Mouse (Mus musculus): ENCODE results near the gene Dusp14.

DNA sequence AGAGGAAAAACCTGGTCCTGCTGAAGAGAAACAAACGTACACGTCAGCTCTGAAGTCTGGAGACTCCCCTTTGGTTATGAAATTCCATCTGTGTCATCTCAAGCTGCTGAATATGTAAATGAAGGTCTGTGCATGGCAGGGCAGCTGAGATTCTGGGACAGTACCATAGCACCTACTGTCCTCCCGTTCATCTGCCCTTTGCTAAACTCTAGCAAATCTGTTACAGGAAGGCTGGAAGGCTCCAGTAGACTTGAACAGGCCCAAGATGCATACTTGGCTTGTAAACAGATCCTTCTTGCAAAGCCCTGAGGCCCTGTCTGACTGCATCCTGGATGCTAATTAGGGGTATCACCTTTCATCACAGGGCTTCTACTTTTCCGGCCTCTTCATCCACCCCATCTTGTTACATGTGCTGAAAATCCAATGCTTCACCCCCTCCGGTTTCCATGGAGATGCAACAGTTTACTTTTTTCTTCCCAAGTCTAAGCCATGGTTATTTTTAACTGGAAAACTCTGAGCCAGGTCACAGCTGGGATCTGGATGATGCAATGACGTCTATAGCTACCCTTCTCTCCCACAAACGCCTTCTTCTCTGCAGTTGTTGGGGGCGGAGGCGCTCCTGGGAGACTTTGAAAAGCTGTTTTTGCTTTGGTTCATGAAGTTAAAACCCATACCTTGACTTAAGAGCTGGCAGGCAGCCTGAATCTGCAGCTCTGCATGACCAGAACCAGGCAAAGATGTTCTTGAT is 4.0 kb upstream of the Dusp14 start:
- TF ChIP-seq POLR2A (IDR thresholded peaks at IDR 0.05; ENCODE audit: insufficient read depth, low read depth, low read length) (no peak), CTCF (IDR thresholded peaks at IDR 0.05; ENCODE audit: insufficient read depth, low read depth, low read length) (no peak)
